In the genomic region with DNA sequence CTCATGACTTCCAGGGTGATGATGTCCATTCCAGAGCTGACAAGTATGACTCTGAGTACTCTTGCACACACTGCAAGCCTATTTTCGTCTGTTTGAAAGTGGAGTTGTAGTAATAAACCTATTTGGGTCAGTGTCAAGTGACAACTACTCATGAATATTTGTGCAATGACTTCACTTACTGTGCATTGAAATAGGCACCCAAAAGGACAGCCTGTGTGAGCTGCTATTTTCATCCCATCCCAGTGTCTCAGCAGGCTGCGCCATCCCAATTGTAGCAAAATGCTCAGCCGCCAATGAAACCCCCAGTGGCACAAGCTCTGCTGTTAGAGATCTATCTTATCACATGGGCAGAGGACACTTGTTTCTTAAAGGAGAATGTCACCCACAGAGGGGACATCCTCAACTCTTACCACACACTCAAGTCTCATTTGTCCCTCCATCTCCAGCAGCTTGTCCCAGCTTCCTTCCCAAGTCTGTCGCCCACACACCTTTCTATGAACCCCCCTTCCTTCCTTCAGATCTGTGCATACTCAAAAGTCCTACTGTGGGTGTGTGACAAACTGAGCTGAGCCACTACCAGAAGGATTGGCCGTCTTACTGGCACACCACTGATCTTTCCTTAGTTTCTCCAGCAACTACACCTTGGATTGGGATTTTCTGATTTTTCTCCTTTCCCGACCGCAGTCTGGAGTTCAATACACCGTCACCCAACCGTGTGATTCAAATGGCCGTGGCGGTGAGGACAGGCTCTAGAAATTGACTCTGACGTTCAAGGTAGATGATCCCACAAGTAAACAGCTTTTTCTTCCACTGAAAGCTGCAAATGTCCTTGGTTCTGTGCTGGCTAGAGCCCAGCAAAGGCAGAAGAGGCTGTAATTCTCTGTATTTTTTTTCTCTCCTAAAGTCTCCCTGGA, we compare ENCODE assay signal across 9 mouse cellular contexts. TPM values are rescaled to one million over a fixed set of nuclear protein-coding genes. Genes with fewer than 3 reads are reported as not detected.
DNase-seq lines count a peak whose midpoint lies in the region; ATAC-seq and TF ChIP-seq lines count a peak whose summit lies in the region.
"Had no signal": no experiment of that assay in that cellular context is flagged by ENCODE, and none has a peak within 500 bp of the region (broad histone marks: within the 10 kb centered on the region; RNA-seq: fewer than 3 reads in every experiment).

No protein-coding gene starts in this region.

- no peaks in the 10 kb centered on the region for H3K27me3 ChIP-seq in hindbrain, embryonic 15.5 days
- H3K27me3 ChIP-seq in hindbrain, postnatal 0 days (ENCODE audit: insufficient read depth, low read length) = no peaks in the 10 kb centered on the region
- H3K27me3 ChIP-seq in ES-Bruce4 (ENCODE audit: control insufficient read depth, insufficient read depth, low read length, poor library complexity, severe bottlenecking) = no peaks in the 10 kb centered on the region
- H3K27me3 ChIP-seq in liver, embryonic 14.5 days (ENCODE audit: control insufficient read depth, insufficient read depth, low read length) = no peaks in the 10 kb centered on the region

- TF ChIP-seq EP300 in ES-Bruce4 (IDR thresholded peaks at IDR 0.05; ENCODE audit: insufficient read depth, low read depth, low read length) = no peak
- no peak for TF ChIP-seq EP300 in liver, embryonic 14.5 days (IDR thresholded peaks at IDR 0.05; ENCODE audit: low read depth)

- no peaks in the 10 kb centered on the region for H3K36me3 ChIP-seq in hindbrain, embryonic 15.5 days
- H3K36me3 ChIP-seq in hindbrain, postnatal 0 days (ENCODE audit: insufficient read depth, low read length) = no peaks in the 10 kb centered on the region
- H3K36me3 ChIP-seq in ES-Bruce4 (ENCODE audit: control insufficient read depth, insufficient read depth, low read length, poor library complexity, severe bottlenecking) = no peaks in the 10 kb centered on the region
- no peaks in the 10 kb centered on the region for H3K36me3 ChIP-seq in liver, embryonic 14.5 days (replicated peaks; ENCODE audit: control insufficient read depth, insufficient read depth, low read depth)
- H3K36me3 ChIP-seq: forebrain, embryonic 10.5 days had no signal

- H3K9ac ChIP-seq in hindbrain, embryonic 15.5 days = no peak overlapping the region
- H3K9ac ChIP-seq in hindbrain, postnatal 0 days (replicated peaks; ENCODE audit: low read length) = no peak overlapping the region
- H3K9ac ChIP-seq in ES-Bruce4 (ENCODE audit: low read depth, poor library complexity, severe bottlenecking) = peak overlapping the region; percentile 71
- peak overlapping the region; percentile 31; the same call in 1 of the 2 replicates for H3K9ac ChIP-seq in liver, embryonic 14.5 days (replicated peaks)

- H3K9me3 ChIP-seq in hindbrain, embryonic 15.5 days = no peaks in the 10 kb centered on the region; the same call in 1 of the 2 replicates
- no peaks in the 10 kb centered on the region for H3K9me3 ChIP-seq in hindbrain, postnatal 0 days (ENCODE audit: low read length)
- H3K9me3 ChIP-seq in ES-Bruce4 (replicated peaks; ENCODE audit: control insufficient read depth, insufficient read depth, low read length, poor library complexity, severe bottlenecking) = no peaks in the 10 kb centered on the region
- no peaks in the 10 kb centered on the region for H3K9me3 ChIP-seq in liver, embryonic 14.5 days (ENCODE audit: control insufficient read depth, low read length)

- TF ChIP-seq POLR2A in ES-Bruce4 (IDR thresholded peaks at IDR 0.05; ENCODE audit: insufficient read depth, low read length) = no peak

- peak overlapping the region; percentile 48; the same call in 1 of the 2 replicates for H3K4me2 ChIP-seq in hindbrain, embryonic 15.5 days
- H3K4me2 ChIP-seq in hindbrain, postnatal 0 days (ENCODE audit: low read depth, low read length) = no peak overlapping the region
- peak overlapping the region; percentile 77 for H3K4me2 ChIP-seq in liver, embryonic 14.5 days (ENCODE audit: low read depth)

- peaks cover 23% of the 10 kb centered on the region for H3K4me1 ChIP-seq in hindbrain, embryonic 15.5 days (replicated peaks)
- H3K4me1 ChIP-seq in hindbrain, postnatal 0 days (ENCODE audit: insufficient read depth, low read length) = peaks cover 5% of the 10 kb centered on the region
- peaks cover 5% of the 10 kb centered on the region for H3K4me1 ChIP-seq in ES-Bruce4 (ENCODE audit: control insufficient read depth, insufficient read depth, low read length)
- H3K4me1 ChIP-seq in liver, embryonic 14.5 days (replicated peaks; ENCODE audit: control insufficient read depth in 2 of 2, insufficient read depth in 2 of 2, low read length in 1 of 2) = peaks cover 12 to 22% of the 10 kb centered on the region in 2 experiments; a peak in 3 of 4 replicates

- no peak for ATAC-seq in hindbrain, embryonic 15.5 days (ENCODE audit: low FRiP score, low read depth)
- no peak for ATAC-seq in hindbrain, postnatal 0 days
- no peak for ATAC-seq in liver, embryonic 14.5 days (ENCODE audit: insufficient read depth)

- DNase-seq in hindbrain, postnatal 0 days (ENCODE audit: low spot score) = no peak
- peak; percentile 58 to 59 for DNase-seq in adrenal gland, postnatal 36 days
- no peak for DNase-seq in liver, embryonic 14.5 days (ENCODE audit: low read depth in 3 of 3, low spot score in 3 of 3)
- no peak for DNase-seq in layer of hippocampus, adult 2 months (ENCODE audit: low spot score in 2 of 2)
- no peak for DNase-seq in spleen, adult 12 weeks (ENCODE audit: low spot score)
- DNase-seq: left cerebral cortex, postnatal 4 days had no signal

- no peak overlapping the region for H3K4me3 ChIP-seq in hindbrain, embryonic 15.5 days
- no peak overlapping the region for H3K4me3 ChIP-seq in hindbrain, postnatal 0 days (ENCODE audit: low read length)
- H3K4me3 ChIP-seq in ES-Bruce4 (ENCODE audit: low read depth, low read length) = 0 out of 2 replicates have a peak overlapping the region, but pooled peaks have one; percentile 14
- H3K4me3 ChIP-seq in liver, embryonic 14.5 days (ENCODE audit: insufficient read depth in 1 of 2, low read depth in 2 of 2, low read length in 2 of 2) = peak overlapping the region in 1 of 2 experiments; percentile 52; a peak in 1 of 4 replicates
- no peak overlapping the region for H3K4me3 ChIP-seq in layer of hippocampus, adult 2 months

- no peak overlapping the region for H3K27ac ChIP-seq in hindbrain, embryonic 15.5 days (replicated peaks)
- no peak overlapping the region for H3K27ac ChIP-seq in hindbrain, postnatal 0 days
- H3K27ac ChIP-seq in ES-Bruce4 (ENCODE audit: insufficient read depth, low read length) = peak overlapping the region; percentile 65
- H3K27ac ChIP-seq in liver, embryonic 14.5 days = no peak overlapping the region
- no peak overlapping the region for H3K27ac ChIP-seq in layer of hippocampus, adult 2 months
- H3K27ac ChIP-seq: forebrain, embryonic 10.5 days had no signal

- WGBS in hindbrain, embryonic 15.5 days = 82% methylated on average over 12 of the region's 12 CpGs
- 84% methylated on average over 12 of the region's 12 CpGs for WGBS in hindbrain, postnatal 0 days
- WGBS in liver, embryonic 14.5 days (ENCODE audit: insufficient replicate concordance) = 70% methylated on average over 12 of the region's 12 CpGs

- TF ChIP-seq CTCF in hindbrain, postnatal 0 days (IDR thresholded peaks at IDR 0.05; ENCODE audit: low read depth) = no peak
- no peak for TF ChIP-seq CTCF in ES-Bruce4 (IDR thresholded peaks at IDR 0.05; ENCODE audit: low read depth, low read length)
- no peak for TF ChIP-seq CTCF in liver, embryonic 14.5 days (IDR thresholded peaks at IDR 0.05; ENCODE audit: low read depth)
- no peak for TF ChIP-seq CTCF in layer of hippocampus, adult 2 months (conservative IDR thresholded peaks at IDR 0.05)

RNA-seq across cellular contexts. Expression of gene Tmem154, which starts 13.1 kb away (rescaled TPM):
- 0.80 and 1.4 TPM in 2 replicates for polyA plus RNA-seq in hindbrain, embryonic 15.5 days (2015; fragmentation: Nextera tagmentation; extraction: Ambion mirVana)
- 0.37 and 0.90 TPM in 2 replicates for total RNA-seq in hindbrain, postnatal 0 days (2014; rRNA removed)
- 0.89 and 1.00 TPM in 2 replicates for polyA plus RNA-seq in hindbrain, postnatal 0 days (2015; fragmentation: Nextera tagmentation; extraction: Ambion mirVana)
- polyA plus RNA-seq in ES-Bruce4 (2011; ENCODE audit: insufficient read depth, insufficient read length, low read depth, missing spikeins) = 3.2 and 3.9 TPM in 2 replicates
- total RNA-seq in adrenal gland, postnatal 36 days (2021) = 1 to 10 TPM; 2.0 to 9.7 TPM
- 0.41 and 0.63 TPM in 2 replicates for polyA plus RNA-seq in liver, embryonic 14.5 days (2012; rRNA removed)
- polyA plus RNA-seq in liver, embryonic 14.5 days (2014; fragmentation: Nextera tagmentation; extraction: Ambion mirVana) = 1.2 and 1.3 TPM in 2 replicates
- under 1 TPM; 0.12 to 0.72 TPM for total RNA-seq in layer of hippocampus, adult 2 months (2021)

RNA-seq across cellular contexts. Expression of gene Tigd4, which starts 59.5 kb away (rescaled TPM):
- polyA plus RNA-seq in hindbrain, embryonic 15.5 days (2015; fragmentation: Nextera tagmentation; extraction: Ambion mirVana) = not detected in 2 replicates
- total RNA-seq in hindbrain, postnatal 0 days (2014; rRNA removed) = not detected in 2 replicates
- 0.06 TPM in 1 of 2 replicates, not detected in the other for polyA plus RNA-seq in hindbrain, postnatal 0 days (2015; fragmentation: Nextera tagmentation; extraction: Ambion mirVana)
- not detected in 2 replicates for polyA plus RNA-seq in ES-Bruce4 (2011; ENCODE audit: insufficient read depth, insufficient read length, low read depth, missing spikeins)
- not detected for total RNA-seq in adrenal gland, postnatal 36 days (2021)
- not detected in 2 replicates for polyA plus RNA-seq in liver, embryonic 14.5 days (2012; rRNA removed)
- polyA plus RNA-seq in liver, embryonic 14.5 days (2014; fragmentation: Nextera tagmentation; extraction: Ambion mirVana) = not detected in 2 replicates
- under 1 TPM in 1 of 2 experiments, not detected in 1; 0.12 TPM for total RNA-seq in layer of hippocampus, adult 2 months (2021)
- total RNA-seq: left cerebral cortex, postnatal 4 days had no signal

Comparison
In these comparisons a context has a peak if more than half of its experiments do, and no peak if none do; other contexts are left out.
1. H3K9ac ChIP-seq: peak in ES-Bruce4 (single experiment) and liver, embryonic 14.5 days (single experiment); none in hindbrain, embryonic 15.5 days (single experiment) and hindbrain, postnatal 0 days (single experiment).
2. DNase-seq: peak in adrenal gland, postnatal 36 days (2 of 2); none in hindbrain, postnatal 0 days (single experiment), liver, embryonic 14.5 days (0 of 3), layer of hippocampus, adult 2 months (0 of 2) and spleen, adult 12 weeks (single experiment).